Mouse (Mus musculus): ENCODE data around the gene Prdm11. TPM values are rescaled to one million over a fixed set of nuclear protein-coding genes. Genes with fewer than 3 reads are reported as not detected.

Prdm11 gene
- total RNA-seq (2023): 2.8 and 3.1 TPM in 2 replicates

DNA sequence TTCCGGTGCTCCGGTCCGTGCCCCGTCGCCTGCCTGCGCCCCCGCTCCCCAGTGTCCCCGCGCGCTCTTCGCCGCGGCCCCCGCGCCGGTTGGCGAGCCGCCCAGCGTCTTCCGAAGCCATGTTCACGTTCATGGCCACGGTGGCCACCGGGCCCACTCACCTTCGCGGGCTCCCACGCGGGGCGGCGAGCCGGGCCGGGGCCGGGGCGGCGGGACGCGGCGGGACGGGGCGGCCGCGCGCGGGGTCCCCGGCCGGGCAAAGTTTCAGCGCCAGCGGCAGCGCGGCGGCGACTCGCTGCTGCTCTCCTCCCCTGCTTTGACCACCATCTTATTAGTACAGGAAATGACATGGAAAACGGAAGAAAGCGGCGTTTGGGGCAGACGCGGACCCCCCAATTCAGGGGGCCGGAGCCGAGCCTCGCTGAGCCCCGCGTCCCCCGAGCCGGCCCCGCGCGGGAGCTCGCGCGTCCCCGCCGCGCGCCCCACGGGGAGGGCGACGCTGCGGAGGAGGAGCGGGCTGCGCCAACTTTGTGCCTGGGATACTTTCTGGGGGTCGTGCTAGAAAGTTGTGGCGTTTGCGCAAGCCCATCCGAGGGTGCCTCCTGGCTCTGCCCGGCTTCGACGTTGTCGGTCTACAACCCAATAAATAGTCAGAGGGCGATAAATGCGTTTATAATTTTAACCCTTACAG lies at the start of gene Prdm11:
Prdm11 (minus strand) TSS at position 350 of the 691 bp plus-strand sequence.

Other genes starting within 250 kb of the Prdm11 start
- not detected in 2 replicates for gene Syt13, start 131.1 kb downstream of the Prdm11 start, total RNA-seq (2023)
- gene Trp53i11, start 141.4 kb upstream of the Prdm11 start, total RNA-seq (2023): 2.0 and 6.6 TPM in 2 replicates

Data from neutrophil, adult 65 days (primary cell).